Mouse (Mus musculus) midbrain, embryonic 15.5 days (tissue): ENCODE data around the gene Dhx29. TPM values are rescaled to one million over a fixed set of nuclear protein-coding genes. Genes with fewer than 3 reads are reported as not detected.
A peak's percentile ranks its signal among the peaks of the same experiment; 100 is the strongest.

Experiments
- ATAC-seq: fragments of 200-750 bp; cut with Nextera tagmentation; replicated peaks from 2 replicates; pipeline ENCODE4 v1.8.0; 2017; ENCODE audit warnings: moderate TSS enrichment
- H3K27ac ChIP-seq: fragments of 300-500 bp; sonication (generic); 2 replicates; pipeline ENCODE4 v1.5.1; 2015; ENCODE audit warnings: mild to moderate bottlenecking, inconsistent platforms
- H3K27me3 ChIP-seq: fragments of 300-500 bp; sonication (generic); replicated peaks from 2 replicates; pipeline ENCODE4 v1.6.1; 2015; ENCODE audit warnings: inconsistent platforms
- H3K36me3 ChIP-seq: fragments of 300-500 bp; sonication (generic); replicated peaks from 2 replicates; pipeline ENCODE4 v1.6.1; 2015; ENCODE audit warnings: inconsistent platforms
- H3K4me1 ChIP-seq: fragments of 300-500 bp; sonication (generic); 2 replicates; pipeline ENCODE4 v1.6.1; 2015; ENCODE audit warnings: inconsistent platforms
- H3K4me2 ChIP-seq: fragments of 300-500 bp; sonication (generic); 2 replicates; pipeline ENCODE4 v1.6.1; 2015; ENCODE audit warnings: inconsistent platforms, mild to moderate bottlenecking, moderate library complexity
- H3K4me3 ChIP-seq: fragments of 300-500 bp; sonication (generic); 2 replicates; pipeline ENCODE4 v1.5.1; 2015; ENCODE audit warnings: mild to moderate bottlenecking, inconsistent platforms
- H3K9ac ChIP-seq: fragments of 300-500 bp; sonication (generic); 2 replicates; pipeline ENCODE4 v1.6.1; 2015; ENCODE audit warnings: mild to moderate bottlenecking, inconsistent platforms
- H3K9me3 ChIP-seq: fragments of 300-500 bp; sonication (generic); 2 replicates; pipeline ENCODE4 v1.6.1; 2016; ENCODE audit warnings: inconsistent platforms
- WGBS: fragments of 180-500 bp; shearing (Covaris S2); methylation state at CpG from one replicate; pipeline ENCODE4 v1.1.7; 2015; ENCODE audit warnings: mixed read lengths; 5-methylcytosine and 5-hydroxymethylcytosine counted together
- polyA plus RNA-seq: library from polyadenylated mRNA; unstranded; fragments of >200 nt; fragmentation: Nextera tagmentation; extraction: Ambion mirVana; gene quantifications from 2 replicates; pipeline ENCODE4 v1.2.1, GENCODE M21; 2015

The Dhx29 gene
- polyA plus RNA-seq, 1 experiment from 2014 or later: 35.8 TPM

GRCm38 (mm10) chr13:112941879-112942330 is 14.7 kb downstream of the Dhx29 start:
- Histone ChIP-seq H3K27me3 (no peaks in the 10 kb centered on the region), H3K4me1 (no peaks in the 10 kb centered on the region), H3K9ac (no peak overlapping the region), H3K9me3 (no peaks in the 10 kb centered on the region), H3K4me2 (no peak overlapping the region), H3K4me3 (no peak overlapping the region), H3K36me3 (peaks cover 40% of the 10 kb centered on the region), H3K27ac (no peak overlapping the region)
- ATAC-seq: no peak
- 82% methylated on average over 15 of the region's 15 CpGs for WGBS

GRCm38 (mm10) chr13:112945312-112945711 is 18.1 kb downstream of the Dhx29 start:
- H3K9me3 ChIP-seq: no peaks in the 10 kb centered on the region
- no peak overlapping the region for H3K9ac ChIP-seq
- no peak overlapping the region for H3K4me2 ChIP-seq
- no peaks in the 10 kb centered on the region for H3K4me1 ChIP-seq
- peaks cover 57% of the 10 kb centered on the region for H3K36me3 ChIP-seq
- H3K27me3 ChIP-seq: no peaks in the 10 kb centered on the region
- WGBS: 90% methylated on average over 9 of the region's 9 CpGs
- no peak for ATAC-seq
- no peak overlapping the region for H3K4me3 ChIP-seq
- H3K27ac ChIP-seq: no peak overlapping the region

- no peak for ATAC-seq
- H3K9me3 ChIP-seq: no peaks in the 10 kb centered on the region
- H3K27ac ChIP-seq: no peak overlapping the region
- 88% methylated on average over 6 of the region's 6 CpGs for WGBS
- no peaks in the 10 kb centered on the region for H3K4me1 ChIP-seq
- H3K4me3 ChIP-seq: no peak overlapping the region
- no peak overlapping the region for H3K9ac ChIP-seq
- no peak overlapping the region for H3K4me2 ChIP-seq
- peaks cover 63% of the 10 kb centered on the region for H3K36me3 ChIP-seq
- H3K27me3 ChIP-seq: no peaks in the 10 kb centered on the region
Measured at GRCm38 (mm10) chr13:112945900-112946299, 18.6 kb downstream of the Dhx29 start.

- WGBS: 91% methylated on average over 8 of the region's 8 CpGs
- H3K36me3 ChIP-seq: peaks cover 57% of the 10 kb centered on the region
- no peaks in the 10 kb centered on the region for H3K4me1 ChIP-seq
- H3K27me3 ChIP-seq: no peaks in the 10 kb centered on the region
- no peaks in the 10 kb centered on the region for H3K9me3 ChIP-seq
- no peak for ATAC-seq
- H3K9ac ChIP-seq: no peak overlapping the region
- H3K27ac ChIP-seq: no peak overlapping the region
- H3K4me3 ChIP-seq: no peak overlapping the region
- no peak overlapping the region for H3K4me2 ChIP-seq
Measured at GRCm38 (mm10) chr13:112954067-112954466, 26.8 kb downstream of the Dhx29 start.

GRCm38 (mm10) chr13:112963081-112963480 is 35.8 kb downstream of the Dhx29 start:
- Histone ChIP-seq H3K4me3 (no peak overlapping the region), H3K4me2 (no peak overlapping the region), H3K9me3 (no peaks in the 10 kb centered on the region), H3K27ac (no peak overlapping the region), H3K27me3 (no peaks in the 10 kb centered on the region), H3K36me3 (peaks cover 55% of the 10 kb centered on the region), H3K9ac (no peak overlapping the region), H3K4me1 (no peaks in the 10 kb centered on the region)
- no peak for ATAC-seq
- WGBS: 89% methylated on average over 5 of the region's 5 CpGs

- no peaks in the 10 kb centered on the region for H3K9me3 ChIP-seq
- no peak overlapping the region for H3K4me3 ChIP-seq
- H3K27me3 ChIP-seq: no peaks in the 10 kb centered on the region
- ATAC-seq: no peak
- 94% methylated on average over 12 of the region's 12 CpGs for WGBS
- no peak overlapping the region for H3K4me2 ChIP-seq
- H3K9ac ChIP-seq: no peak overlapping the region
- no peak overlapping the region for H3K27ac ChIP-seq
- peaks cover 52% of the 10 kb centered on the region for H3K36me3 ChIP-seq
- H3K4me1 ChIP-seq: no peaks in the 10 kb centered on the region
Measured at GRCm38 (mm10) chr13:112964421-112964820, 37.2 kb downstream of the Dhx29 start.

GRCm38 (mm10) chr13:112967267-112967666 is 40.0 kb downstream of the Dhx29 start:
- WGBS: 94% methylated on average over 5 of the region's 5 CpGs
- no peak overlapping the region for H3K4me2 ChIP-seq
- peaks cover 45% of the 10 kb centered on the region; the same call in 1 of the 2 replicates for H3K36me3 ChIP-seq
- no peak overlapping the region for H3K4me3 ChIP-seq
- no peaks in the 10 kb centered on the region for H3K27me3 ChIP-seq
- no peak overlapping the region for H3K27ac ChIP-seq
- H3K9me3 ChIP-seq: no peaks in the 10 kb centered on the region
- no peaks in the 10 kb centered on the region for H3K4me1 ChIP-seq
- no peak overlapping the region for H3K9ac ChIP-seq
- no peak for ATAC-seq

GRCm38 (mm10) chr13:112976720-112977119 is 49.5 kb downstream of the Dhx29 start:
- Histone ChIP-seq H3K27me3 (peaks cover 5% of the 10 kb centered on the region; the same call in 1 of the 2 replicates), H3K4me2 (no peak overlapping the region), H3K36me3 (no peaks in the 10 kb centered on the region), H3K9ac (no peak overlapping the region), H3K9me3 (no peaks in the 10 kb centered on the region), H3K27ac (no peak overlapping the region), H3K4me3 (no peak overlapping the region), H3K4me1 (no peaks in the 10 kb centered on the region)
- 51% methylated on average over 10 of the region's 10 CpGs for WGBS
- no peak for ATAC-seq

- WGBS: 3% methylated on average over 17 of the region's 18 CpGs
- peak overlapping the region; percentile 95 for H3K4me2 ChIP-seq
- H3K4me3 ChIP-seq: peak overlapping the region; percentile 51; the same call in 1 of the 2 replicates
- H3K36me3 ChIP-seq: no peaks in the 10 kb centered on the region
- no peak overlapping the region for H3K9ac ChIP-seq
- no peak for ATAC-seq
- no peaks in the 10 kb centered on the region for H3K9me3 ChIP-seq
- no peak overlapping the region for H3K27ac ChIP-seq
- peaks cover 41% of the 10 kb centered on the region for H3K4me1 ChIP-seq
- peaks cover 46% of the 10 kb centered on the region for H3K27me3 ChIP-seq
Measured at GRCm38 (mm10) chr13:112985605-112986450, 58.6 kb downstream of the Dhx29 start.

- Histone ChIP-seq H3K9me3 (no peaks in the 10 kb centered on the region), H3K4me3 (peak overlapping the region; percentile 51; the same call in 1 of the 2 replicates), H3K4me1 (peaks cover 41% of the 10 kb centered on the region), H3K27ac (no peak overlapping the region), H3K36me3 (no peaks in the 10 kb centered on the region), H3K9ac (no peak overlapping the region), H3K4me2 (peak overlapping the region; percentile 95), H3K27me3 (peaks cover 53% of the 10 kb centered on the region)
- WGBS: under 1% methylated on average over 17 of the region's 17 CpGs
- no peak for ATAC-seq
Measured at GRCm38 (mm10) chr13:112986451-112986950, 59.2 kb downstream of the Dhx29 start.

GRCm38 (mm10) chr13:112987532-112987943 is 60.3 kb downstream of the Dhx29 start, which contains the start of gene Ccno:
Gene Ccno (plus strand): TSS chr13:112987802.
- ATAC-seq: peak; percentile 95
- H3K4me1 ChIP-seq: peaks cover 41% of the 10 kb centered on the region
- peak within 1 kb of the TSS; percentile 95 for H3K4me2 ChIP-seq
- WGBS: under 1% methylated on average over 47 of the region's 47 CpGs
- H3K36me3 ChIP-seq: no peaks in the 10 kb centered on the region
- peak within 1 kb of the TSS; percentile 51 for H3K4me3 ChIP-seq
- H3K27ac ChIP-seq: no peak within 1 kb of the TSS
- peaks cover 58% of the 10 kb centered on the region for H3K27me3 ChIP-seq
- H3K9me3 ChIP-seq: no peaks in the 10 kb centered on the region
- H3K9ac ChIP-seq: peak within 1 kb of the TSS; percentile 48

GRCm38 (mm10) chr13:112987991-112988390 is 60.7 kb downstream of the Dhx29 start:
- WGBS: under 1% methylated on average over 39 of the region's 39 CpGs

More at GRCm38 (mm10) chr13:112987991-112988390, 60.7 kb downstream of the Dhx29 start:
- peak overlapping the region; percentile 51 for H3K4me3 ChIP-seq
- H3K4me2 ChIP-seq: peak overlapping the region; percentile 95
- H3K36me3 ChIP-seq: no peaks in the 10 kb centered on the region
- peak overlapping the region; percentile 48 for H3K9ac ChIP-seq
- no peaks in the 10 kb centered on the region for H3K9me3 ChIP-seq
- no peak overlapping the region for H3K27ac ChIP-seq
- peaks cover 41% of the 10 kb centered on the region for H3K4me1 ChIP-seq
- H3K27me3 ChIP-seq: peaks cover 61% of the 10 kb centered on the region
- peak; percentile 65 for ATAC-seq
